Mouse (Mus musculus): ENCODE measurements around the gene Gm364. TPM values are rescaled to one million over a fixed set of nuclear protein-coding genes. Genes with fewer than 3 reads are reported as not detected.

Gm364 gene
- total RNA-seq, 2 experiments from 2014 or later: not detected

Other genes starting within 250 kb of the Gm364 start
- not detected for gene Cd40lg, start 197.0 kb upstream of the Gm364 start, total RNA-seq (2021)
- gene Arhgef6, start 70.4 kb upstream of the Gm364 start, total RNA-seq (2021): 10 to 100 TPM; 11.4 to 14.7 TPM
- gene Rbmx, start 16.1 kb upstream of the Gm364 start, total RNA-seq (2021): 10 to 100 TPM; 45.6 to 54.9 TPM
- gene Gpr101, start 94.6 kb downstream of the Gm364 start, total RNA-seq (2021): 1 to 10 TPM; 1.3 to 3.3 TPM

Data from left cerebral cortex, postnatal 36 days (tissue).